Mouse (Mus musculus) E14TG2a.4 (cell line): ENCODE measurements around the gene Slc25a39.

Source experiments
- CTCF ChIP-seq: conservative IDR thresholded peaks from 2 replicates; pipeline ENCODE4 v1.5.1; 2014; ENCODE audit warnings: low read length
- NANOG ChIP-seq: IDR thresholded peaks from 2 replicates; pipeline ENCODE4 v1.6.1; 2014; ENCODE audit warnings: borderline replicate concordance, low read length, mixed read lengths
- POU5F1 ChIP-seq: IDR thresholded peaks from 2 replicates; pipeline ENCODE4 v1.6.1; 2014; ENCODE audit warnings: low read length, borderline replicate concordance

- TF ChIP-seq CTCF (no peak), POU5F1 (no peak), NANOG (no peak)
Observed at GRCm38 (mm10) chr11:102413059-102413458, 5.3 kb upstream of the Slc25a39 start.
